Mouse (Mus musculus) brown adipose tissue, adult 24 weeks (tissue): ENCODE measurements around the gene Epc2. TPM values are rescaled to one million over a fixed set of nuclear protein-coding genes. Genes with fewer than 3 reads are reported as not detected.

Source experiments
- H3K27ac ChIP-seq: fragments of 200-500 bp; replicated peaks from 2 replicates; pipeline ENCODE4 v1.5.1; 2012; ENCODE audit warnings: low read depth, mild to moderate bottlenecking, low read length
- H3K4me1 ChIP-seq: fragments of 200-500 bp; 2 replicates; pipeline ENCODE4 v1.6.1; 2012; ENCODE audit warnings: low read length, mixed read lengths; ENCODE audit not compliant: control insufficient read depth, insufficient read depth, insufficient read length
- H3K4me3 ChIP-seq: fragments of 200-500 bp; 2 replicates; pipeline ENCODE4 v1.5.1; 2012; ENCODE audit warnings: low read depth, mild to moderate bottlenecking, low read length, moderate library complexity; ENCODE audit not compliant: insufficient read depth
- polyA plus RNA-seq: library from polyadenylated mRNA; stranded (reverse); fragments of >200 nt; gene quantifications from 2 replicates; pipeline ENCODE4 v1.2.4, GENCODE M21; 2012; ENCODE audit not compliant: missing spikeins, insufficient read depth, insufficient read length

The Epc2 gene
- polyA plus RNA-seq: 8.0 and 9.0 TPM in 2 replicates

DNA sequence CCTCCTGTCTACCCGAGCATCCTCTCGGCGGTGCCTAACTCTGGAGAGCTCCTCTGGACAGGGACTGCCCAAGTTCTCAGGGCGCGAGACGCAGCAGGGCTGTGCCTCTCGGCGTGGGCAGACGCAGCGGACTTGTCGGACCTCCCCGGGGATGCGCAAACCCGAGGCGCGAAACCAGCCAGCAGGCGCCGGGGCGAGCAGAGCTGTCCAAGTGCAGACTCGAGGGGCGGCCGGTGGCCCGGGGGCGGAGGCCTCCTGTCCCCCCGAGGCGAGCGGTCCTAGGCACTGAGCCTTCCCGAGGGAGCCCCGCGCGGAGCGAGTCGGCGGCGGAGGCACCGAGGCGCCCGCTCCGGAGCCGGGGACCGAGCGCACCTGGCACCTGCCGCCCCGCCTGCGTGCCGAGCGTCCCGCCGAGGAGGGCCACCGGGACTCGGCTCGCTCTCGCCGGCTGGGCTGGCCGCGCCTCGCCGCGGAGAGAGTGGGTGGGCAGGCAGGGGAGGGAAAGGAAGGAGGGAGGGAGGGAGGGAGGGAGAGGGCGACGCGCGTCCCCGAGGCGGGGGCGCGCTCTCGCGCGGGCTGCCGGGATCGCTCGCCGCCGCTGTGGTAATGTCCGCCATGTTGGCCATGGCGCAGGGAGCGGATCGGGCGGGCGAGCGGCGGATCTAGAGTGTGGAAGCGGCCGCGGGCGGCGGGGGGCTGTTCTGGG, at the start of gene Epc2:
Gene Epc2 (plus strand): TSS at position 556 of the 706 bp plus-strand sequence.
- Histone ChIP-seq H3K4me1 (peaks cover 2% of the 10 kb centered on the region; the same call in 1 of the 2 replicates), H3K27ac (peak within 1 kb of the TSS; percentile 100), H3K4me3 (peak within 1 kb of the TSS; percentile 97)

DNA sequence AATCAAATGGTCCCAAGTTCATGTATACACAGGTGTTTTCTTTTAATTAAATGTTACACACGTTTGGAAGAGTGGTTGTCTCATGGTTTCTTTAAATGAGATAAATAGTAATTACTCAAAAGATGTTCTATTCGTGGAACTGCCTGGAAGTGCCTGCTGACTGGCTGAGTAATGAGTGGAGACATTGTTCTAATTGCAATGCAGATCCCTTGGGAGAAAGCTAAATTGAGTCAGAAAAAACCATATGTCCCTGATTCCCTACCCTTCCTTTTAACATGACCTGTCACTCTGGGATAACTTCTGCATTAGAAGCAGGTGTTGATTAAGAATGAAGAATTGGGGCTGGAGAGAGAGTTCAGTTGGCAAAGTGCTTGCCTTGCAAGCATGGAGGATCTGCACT, 45.3 kb upstream of the Epc2 start:
- H3K4me1 ChIP-seq: no peaks in the 10 kb centered on the region
- no peak overlapping the region for H3K4me3 ChIP-seq
- H3K27ac ChIP-seq: no peak overlapping the region

GRCm38 (mm10) chr2:49411685-49412084, 39.6 kb upstream of the Epc2 start:
- Histone ChIP-seq H3K4me1 (no peaks in the 10 kb centered on the region), H3K4me3 (no peak overlapping the region)

DNA sequence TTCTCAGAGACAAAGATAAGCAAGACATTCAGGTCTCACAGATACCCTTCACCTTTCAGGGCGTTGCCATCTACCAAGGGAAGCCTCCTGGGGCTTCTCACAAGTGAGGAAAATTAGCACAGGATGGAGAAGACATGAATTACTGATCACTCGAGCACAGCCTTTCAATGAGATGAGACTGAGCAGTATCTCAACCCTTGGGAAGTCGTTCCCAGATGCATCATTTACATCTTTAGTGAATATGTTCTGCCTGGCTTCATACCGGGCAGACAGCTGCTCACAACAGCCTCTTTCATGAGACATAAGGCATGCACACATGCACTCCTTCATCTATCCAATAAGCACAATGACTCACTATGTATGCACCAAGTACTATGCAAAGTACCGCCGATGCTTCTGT, 38.7 kb upstream of the Epc2 start:
- H3K4me1 ChIP-seq: no peaks in the 10 kb centered on the region
- H3K27ac ChIP-seq: no peak overlapping the region
- no peak overlapping the region for H3K4me3 ChIP-seq

More at GRCm38 (mm10) chr2:49411685-49412084, 39.6 kb upstream of the Epc2 start:
- no peak overlapping the region for H3K27ac ChIP-seq

GRCm38 (mm10) chr2:49415868-49416267, 35.4 kb upstream of the Epc2 start:
- H3K27ac ChIP-seq: no peak overlapping the region
- H3K4me3 ChIP-seq: no peak overlapping the region
- no peaks in the 10 kb centered on the region for H3K4me1 ChIP-seq

DNA sequence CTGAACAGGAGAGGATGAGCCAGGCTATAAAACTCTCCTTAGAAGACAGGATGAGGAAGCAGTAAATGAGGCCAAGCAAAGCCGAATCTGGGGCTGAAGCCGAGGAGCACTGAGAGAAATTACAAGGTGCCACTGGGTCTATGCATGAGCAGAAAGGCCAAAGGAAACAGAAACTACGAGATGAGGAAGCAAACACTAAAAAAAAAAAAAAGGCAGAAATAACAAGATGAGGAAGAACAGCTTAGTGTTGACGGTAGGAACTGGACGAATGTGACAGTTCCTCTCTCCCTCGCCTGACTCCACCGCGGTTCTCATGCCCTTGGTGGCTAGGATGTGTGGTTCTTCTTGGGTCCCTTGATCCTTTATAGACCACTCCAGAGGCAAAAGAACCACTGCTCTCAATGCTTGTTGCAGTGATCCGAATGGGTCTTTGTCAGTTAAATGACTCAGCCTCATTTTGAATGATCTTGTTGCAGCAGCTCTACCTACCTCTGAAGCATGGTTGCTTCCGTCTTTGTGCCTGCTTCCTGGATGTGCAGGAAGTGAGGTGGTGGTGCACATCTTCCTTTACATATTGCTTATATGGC, 34.2 kb upstream of the Epc2 start:
- H3K4me1 ChIP-seq: no peaks in the 10 kb centered on the region
- 0 out of 2 replicates have a peak overlapping the region, but pooled peaks have one; percentile 46 for H3K27ac ChIP-seq
- H3K4me3 ChIP-seq: no peak overlapping the region

DNA sequence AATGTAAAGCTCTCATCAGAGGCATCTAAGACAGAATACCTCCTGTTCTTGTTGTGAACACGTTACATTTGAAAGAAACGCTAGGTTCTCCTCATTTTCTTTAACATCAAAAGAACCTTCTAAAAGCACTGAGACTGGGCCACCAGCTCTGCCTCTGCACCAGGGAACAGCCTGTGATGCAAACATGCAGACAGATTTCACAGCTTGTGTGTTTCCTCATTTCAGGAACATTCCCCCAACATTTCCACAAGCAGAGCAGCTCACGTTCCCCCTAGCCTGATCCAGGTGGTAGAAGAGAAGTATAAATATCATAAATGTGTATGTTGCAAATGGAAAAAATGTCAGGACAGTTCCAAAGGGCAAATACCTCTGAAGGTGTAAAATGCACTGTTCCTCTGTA, 30.9 kb upstream of the Epc2 start:
- H3K4me3 ChIP-seq: no peak overlapping the region
- no peaks in the 10 kb centered on the region for H3K4me1 ChIP-seq
- no peak overlapping the region for H3K27ac ChIP-seq

DNA sequence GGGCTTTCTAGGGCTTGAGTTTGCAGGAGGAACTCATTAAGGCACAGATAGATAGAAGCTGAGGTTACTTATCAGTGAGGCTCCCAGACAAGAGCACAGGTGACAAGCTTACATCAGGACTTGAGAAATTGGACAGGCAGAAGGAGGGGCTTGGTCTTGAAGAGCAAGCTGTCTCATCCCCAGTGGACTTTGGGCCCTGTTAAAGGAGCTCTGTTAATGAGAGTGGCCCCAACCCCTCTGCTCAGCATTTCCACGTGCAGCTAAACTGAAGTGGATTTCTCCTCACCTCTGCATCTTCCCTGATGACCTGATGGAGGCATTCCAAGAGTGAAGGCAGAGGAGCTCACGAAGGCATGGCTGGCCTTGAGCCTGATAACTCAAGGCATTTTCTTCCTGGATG, 27.4 kb upstream of the Epc2 start:
- no peaks in the 10 kb centered on the region for H3K4me1 ChIP-seq
- no peak overlapping the region for H3K4me3 ChIP-seq
- no peak overlapping the region for H3K27ac ChIP-seq

DNA sequence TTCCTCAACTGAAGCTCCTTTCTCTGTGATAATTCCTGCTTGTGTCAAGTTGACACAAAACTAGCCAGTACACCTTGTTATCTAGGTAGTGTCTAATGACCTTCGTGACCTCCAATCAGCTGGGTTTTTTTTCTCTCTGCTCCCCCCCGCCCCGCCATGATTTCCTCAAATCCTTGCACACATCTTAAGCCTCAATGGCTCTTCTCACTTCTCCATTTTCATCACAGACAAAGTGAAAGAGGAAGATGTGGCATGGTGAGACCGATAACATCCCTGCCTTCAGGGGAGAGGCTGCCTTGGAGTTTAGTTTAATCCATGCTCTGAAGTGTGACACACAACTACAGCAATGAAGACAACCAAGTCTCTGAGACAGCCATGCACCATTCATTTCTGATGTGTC, 26.5 kb upstream of the Epc2 start:
- Histone ChIP-seq H3K27ac (no peak overlapping the region), H3K4me1 (no peaks in the 10 kb centered on the region), H3K4me3 (no peak overlapping the region)

- no peak overlapping the region for H3K27ac ChIP-seq
- no peak overlapping the region for H3K4me3 ChIP-seq
- H3K4me1 ChIP-seq: no peaks in the 10 kb centered on the region
Measured at GRCm38 (mm10) chr2:49426175-49426574, 25.1 kb upstream of the Epc2 start.

DNA sequence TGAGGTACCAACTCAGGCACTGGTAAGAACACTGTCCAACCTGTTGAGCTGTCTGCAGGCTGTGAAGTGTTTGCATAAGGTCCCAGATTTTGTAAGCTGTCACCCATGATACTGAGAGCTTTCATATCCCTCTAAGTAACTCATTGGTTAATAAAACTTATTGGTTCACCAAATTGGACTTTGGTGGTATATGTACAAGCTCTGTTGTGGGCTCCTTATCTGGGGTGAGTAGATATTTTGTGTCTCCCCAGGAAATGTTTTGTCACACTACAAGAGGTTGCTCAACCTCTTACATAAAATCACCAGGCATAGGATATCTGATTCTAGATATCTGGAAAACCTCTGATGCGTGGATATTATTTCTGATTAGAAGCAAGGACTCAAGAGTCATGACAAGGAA, 20.3 kb upstream of the Epc2 start:
- no peaks in the 10 kb centered on the region for H3K4me1 ChIP-seq
- no peak overlapping the region for H3K27ac ChIP-seq
- H3K4me3 ChIP-seq: no peak overlapping the region

- no peak overlapping the region for H3K27ac ChIP-seq
- no peaks in the 10 kb centered on the region for H3K4me1 ChIP-seq
- no peak overlapping the region for H3K4me3 ChIP-seq
Measured at GRCm38 (mm10) chr2:49433211-49433610, 18.1 kb upstream of the Epc2 start.

DNA sequence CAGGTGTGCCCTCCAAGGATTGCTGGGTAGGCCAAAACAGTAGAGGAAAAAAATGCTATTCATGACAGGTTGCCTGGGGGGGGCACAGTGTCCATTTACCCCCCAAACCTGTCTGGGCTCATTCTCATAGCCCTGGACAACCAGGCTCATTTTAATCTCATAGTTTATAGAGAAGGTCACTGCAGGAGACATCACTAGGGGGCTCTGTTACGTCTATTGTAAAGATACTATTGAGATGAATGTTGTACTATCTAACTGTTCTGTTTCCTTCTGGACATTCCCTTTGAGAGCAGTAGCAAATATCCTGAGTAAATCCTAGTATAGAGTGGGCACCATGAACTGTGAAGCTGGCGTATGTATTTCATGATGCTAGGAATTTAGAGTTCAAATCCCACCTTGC, 5.0 kb upstream of the Epc2 start:
- Histone ChIP-seq H3K4me1 (no peaks in the 10 kb centered on the region), H3K4me3 (no peak overlapping the region), H3K27ac (no peak overlapping the region)

GRCm38 (mm10) chr2:49447586-49448475, 3.5 kb upstream of the Epc2 start:
- H3K27ac ChIP-seq: no peak overlapping the region
- no peak overlapping the region for H3K4me3 ChIP-seq
- H3K4me1 ChIP-seq: no peaks in the 10 kb centered on the region

- Histone ChIP-seq H3K4me3 (peak overlapping the region; percentile 97), H3K27ac (no peak overlapping the region), H3K4me1 (peaks cover 2% of the 10 kb centered on the region; the same call in 1 of the 2 replicates)
Measured at GRCm38 (mm10) chr2:49450467-49450866, 819 bp upstream of the Epc2 start.
